Mouse (Mus musculus) kidney, adult 18-20 months (tissue): ENCODE data around the gene Tstd1.

Experiments
- DNase-seq: peaks from one replicate; pipeline ENCODE4 v3.0.0; 2021

Gene Tstd1

DNA sequence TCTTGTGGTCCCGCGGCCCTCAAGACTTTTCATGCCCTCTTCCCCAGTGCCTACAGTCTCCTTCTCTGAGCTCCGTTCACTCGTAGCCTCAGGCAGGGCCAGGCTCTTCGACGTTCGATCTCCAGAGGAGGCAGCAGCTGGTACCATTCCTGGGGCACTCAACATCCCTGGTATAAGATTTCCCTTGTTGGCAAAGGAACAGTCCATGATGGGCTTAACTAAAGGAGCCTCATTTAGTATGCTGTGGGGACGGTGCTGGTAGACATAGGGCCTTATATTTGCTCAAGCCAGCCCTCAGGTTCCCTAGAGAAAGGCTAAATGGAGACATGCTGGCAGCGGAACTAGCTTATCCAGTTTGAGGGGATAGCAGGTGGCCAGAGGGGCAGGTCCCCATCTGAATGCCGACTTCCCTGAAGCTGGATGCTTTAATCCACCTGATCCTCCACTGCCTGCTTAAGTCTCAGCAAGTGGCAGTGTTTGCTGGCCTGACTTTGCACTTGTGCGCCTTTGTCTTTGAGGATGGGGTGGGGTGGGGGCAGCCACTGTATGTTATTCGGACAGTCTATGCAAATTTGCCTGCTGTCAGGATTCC, 715 bp downstream of the Tstd1 start:
- no peak for DNase-seq

DNA sequence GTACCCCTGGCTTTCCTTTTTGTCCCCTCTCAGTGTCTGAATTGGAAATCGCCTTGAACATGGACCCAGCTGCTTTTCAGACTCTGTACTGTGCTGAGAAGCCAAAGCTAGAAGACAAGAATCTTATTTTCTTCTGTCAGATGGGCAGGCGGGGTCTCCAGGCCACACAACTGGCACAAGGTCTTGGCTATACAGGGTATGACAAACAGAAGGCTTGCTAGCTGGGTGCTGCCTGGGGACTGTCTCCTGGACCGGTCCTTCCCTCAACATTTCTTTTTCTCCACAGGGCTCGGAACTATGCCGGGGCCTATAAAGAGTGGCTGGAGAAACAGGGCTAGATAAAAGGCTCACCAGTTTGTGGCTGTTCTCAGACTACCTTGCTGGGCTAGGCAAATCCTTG, 1.2 kb downstream of the Tstd1 start:
- no peak for DNase-seq

DNA sequence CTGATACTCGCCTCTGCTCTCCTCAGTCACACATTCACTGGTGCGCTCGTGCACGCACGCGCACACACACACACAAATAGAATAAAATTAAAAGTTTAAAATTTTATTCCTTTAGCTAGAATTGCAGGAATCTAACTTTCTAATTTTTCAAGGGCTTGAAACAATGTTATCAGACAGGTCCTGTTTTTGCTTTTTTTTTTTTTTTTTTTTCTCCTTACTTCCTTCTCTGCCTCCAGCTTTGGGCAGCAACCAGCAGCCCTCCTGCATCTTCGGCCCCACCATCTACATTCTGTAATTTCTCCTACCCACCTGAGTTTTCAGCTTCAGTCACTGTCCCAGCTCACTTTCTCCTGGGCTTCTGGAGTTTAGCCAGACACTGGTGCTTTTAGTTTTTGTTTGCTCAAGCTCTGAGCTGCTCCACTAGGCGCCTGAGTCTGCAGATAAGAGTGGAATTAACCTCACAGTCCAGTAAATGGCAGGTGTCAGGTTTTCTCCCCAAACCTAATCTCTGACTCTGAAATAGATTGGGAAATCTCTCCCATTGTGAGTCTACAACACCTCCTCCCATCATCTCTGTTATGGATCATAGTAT, 3.9 kb downstream of the Tstd1 start:
- no peak for DNase-seq

- no peak for DNase-seq
Observed at GRCm38 (mm10) chr1:171424638-171425037, 6.0 kb downstream of the Tstd1 start.

GRCm38 (mm10) chr1:171425126-171425525, 6.5 kb downstream of the Tstd1 start:
- no peak for DNase-seq

DNA sequence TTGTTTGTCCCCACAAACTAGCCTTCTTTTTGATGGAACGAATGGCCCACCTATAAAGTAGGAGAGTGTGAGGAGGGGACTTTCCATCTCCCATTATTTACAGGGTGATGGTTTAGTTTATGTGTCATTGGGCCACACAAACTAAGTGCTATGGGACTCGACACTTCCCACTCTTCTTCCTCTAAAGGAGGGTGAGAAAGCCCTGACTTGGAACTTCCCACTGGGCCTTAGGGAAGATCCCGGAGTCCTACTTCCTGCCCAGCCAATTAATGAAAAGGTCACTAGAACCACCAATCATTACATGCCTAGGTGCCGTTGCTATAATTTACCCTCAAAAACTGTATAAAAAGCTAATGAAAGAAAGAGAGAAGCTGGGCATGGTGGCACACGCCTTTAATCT, 13.5 kb downstream of the Tstd1 start:
- DNase-seq: no peak

GRCm38 (mm10) chr1:171435288-171435814, 16.7 kb downstream of the Tstd1 start:
- DNase-seq: no peak

DNA sequence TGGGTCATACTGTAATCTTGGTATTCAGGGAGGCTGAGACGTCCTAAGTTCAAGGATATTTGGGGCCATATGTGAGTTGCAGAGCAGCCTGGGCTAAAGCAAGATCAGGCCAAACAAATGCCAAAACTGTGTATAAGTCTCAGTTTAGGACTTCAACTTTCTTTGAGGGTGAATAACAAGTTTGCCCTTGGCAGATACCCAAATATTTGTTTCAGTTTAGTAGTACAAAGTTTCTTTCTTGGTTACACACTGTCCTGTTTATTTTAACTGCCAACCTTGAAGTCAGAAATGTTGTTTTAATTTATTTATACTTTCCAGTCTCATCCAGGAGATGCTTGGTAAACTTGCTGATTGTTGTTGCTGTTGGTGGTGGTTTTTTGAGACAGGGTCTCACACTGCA, 17.3 kb downstream of the Tstd1 start:
- DNase-seq: no peak

- peak; percentile 97 for DNase-seq
Observed at GRCm38 (mm10) chr1:171437264-171438013, 18.8 kb downstream of the Tstd1 start, which contains the start of gene F11r. TSS of gene F11r (plus strand) at chr1:171437535.

DNA sequence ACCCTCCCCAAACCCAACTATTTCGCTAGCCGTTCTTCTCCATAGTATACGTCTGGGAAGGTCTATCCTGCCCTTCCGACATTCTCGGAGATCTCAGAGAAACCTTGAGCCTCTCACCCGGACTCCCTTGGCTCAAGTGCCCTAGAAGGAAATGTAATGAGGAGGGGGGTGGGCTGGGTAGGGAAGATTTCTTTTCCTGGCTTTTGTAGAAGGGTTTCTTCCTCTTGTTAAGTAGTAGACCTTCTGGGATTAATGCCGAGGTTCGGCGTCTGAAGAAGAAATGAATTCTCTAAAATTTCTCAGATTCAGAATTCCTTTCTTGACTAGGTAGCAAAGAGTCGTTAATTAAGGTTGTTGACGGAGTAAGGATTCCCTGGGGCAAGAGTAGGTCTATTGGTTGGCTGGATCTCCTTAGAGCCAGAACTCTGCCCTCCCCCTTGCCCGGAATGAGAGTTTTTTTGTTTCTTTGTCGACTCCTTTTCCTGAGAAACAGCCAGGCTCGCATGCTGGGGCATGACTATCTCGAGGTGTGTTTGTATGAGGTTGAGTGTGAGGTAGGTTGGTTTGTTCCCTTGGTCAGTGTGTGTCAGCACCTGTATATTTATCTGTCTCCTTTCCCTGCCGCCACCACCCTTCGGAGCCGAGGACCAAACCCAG, 19.5 kb downstream of the Tstd1 start:
- DNase-seq: peak; percentile 48

DNA sequence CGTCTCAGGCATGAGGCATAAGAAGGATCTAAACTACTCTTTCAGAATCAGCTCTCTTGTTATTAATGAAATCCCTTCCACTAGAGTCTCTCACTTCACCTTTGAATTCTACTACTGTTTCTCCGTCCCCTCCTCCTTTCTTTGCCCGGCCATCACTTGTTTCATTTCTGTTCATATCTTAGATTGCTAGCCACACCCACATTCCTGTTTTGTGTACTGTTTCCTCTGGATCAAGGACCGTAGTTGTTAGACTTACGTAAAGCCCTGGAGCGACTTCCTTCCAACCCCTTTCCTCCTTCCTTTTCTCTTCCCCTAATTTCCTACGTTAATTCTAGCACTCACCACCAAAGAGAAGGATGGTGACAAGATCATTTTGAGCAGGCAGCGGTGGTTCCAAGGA, 20.4 kb downstream of the Tstd1 start:
- DNase-seq: no peak

GRCm38 (mm10) chr1:171440025-171440725, 21.5 kb downstream of the Tstd1 start:
- peak; percentile 82 for DNase-seq

DNA sequence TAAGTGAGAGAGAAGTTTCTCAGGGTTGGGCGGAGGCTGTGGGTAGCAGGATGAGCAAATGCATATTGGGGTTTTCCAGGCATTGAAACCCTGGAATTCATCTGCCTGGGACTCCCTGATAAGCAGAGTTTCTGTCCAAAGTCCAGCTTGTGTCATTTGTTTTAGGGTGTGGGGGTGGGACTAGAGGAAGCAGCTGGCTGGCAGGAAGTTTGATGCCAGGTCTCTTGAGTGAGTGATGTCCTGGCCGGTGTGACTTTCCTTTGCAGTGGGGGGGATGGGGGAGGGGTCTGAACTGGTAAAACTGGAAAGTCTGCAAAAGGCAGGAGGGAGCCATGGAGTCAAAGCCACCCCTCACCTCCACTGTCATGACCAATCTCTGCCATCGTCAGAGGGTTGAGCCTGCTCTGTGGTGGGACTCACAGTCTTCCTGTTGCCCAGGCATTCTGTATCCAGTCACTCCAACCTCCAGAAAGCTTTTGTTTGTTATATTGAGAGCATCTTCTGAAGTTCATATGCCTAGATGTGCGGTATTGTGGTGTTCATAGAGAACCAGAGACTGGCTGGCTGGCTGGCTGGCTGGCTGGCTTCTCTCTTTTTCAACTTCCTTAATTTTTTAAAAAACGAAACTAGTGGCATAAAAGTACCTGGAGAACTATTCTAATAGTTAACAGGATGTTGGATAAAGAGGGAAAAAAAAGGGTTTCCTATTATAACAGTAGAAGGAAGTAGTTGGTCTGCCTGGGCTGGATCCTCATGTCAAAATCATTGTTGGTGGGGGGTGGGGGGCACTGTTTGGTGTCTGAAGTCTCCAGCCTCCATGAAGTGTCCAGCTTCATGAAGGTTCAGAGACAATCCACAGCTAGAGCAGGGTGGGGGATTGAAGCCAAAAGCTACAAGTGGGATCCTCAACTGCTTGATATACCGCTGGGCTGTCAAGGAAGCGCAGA, 23.1 kb downstream of the Tstd1 start:
- no peak for DNase-seq

- no peak for DNase-seq
Observed at GRCm38 (mm10) chr1:171442413-171442760, 23.7 kb downstream of the Tstd1 start.

DNA sequence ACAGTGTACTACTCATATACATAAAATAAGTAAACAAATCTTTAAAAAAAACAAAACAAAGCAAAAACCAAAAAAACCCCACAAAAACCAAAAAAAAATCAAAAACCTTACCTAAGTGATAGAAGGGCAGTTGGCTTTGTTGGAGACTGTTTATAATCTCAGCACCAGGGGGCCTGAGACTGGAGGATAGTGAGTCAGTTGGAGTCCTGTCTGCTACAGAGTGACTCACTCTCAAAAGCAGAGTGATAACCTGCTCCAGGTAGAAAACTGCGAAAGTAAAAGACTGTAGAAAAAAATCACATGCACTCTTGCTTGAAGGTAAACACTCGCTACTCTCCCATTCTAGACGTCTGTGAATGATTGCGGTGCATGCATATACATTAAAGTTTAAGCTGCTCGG, 26.4 kb downstream of the Tstd1 start:
- DNase-seq: no peak

DNA sequence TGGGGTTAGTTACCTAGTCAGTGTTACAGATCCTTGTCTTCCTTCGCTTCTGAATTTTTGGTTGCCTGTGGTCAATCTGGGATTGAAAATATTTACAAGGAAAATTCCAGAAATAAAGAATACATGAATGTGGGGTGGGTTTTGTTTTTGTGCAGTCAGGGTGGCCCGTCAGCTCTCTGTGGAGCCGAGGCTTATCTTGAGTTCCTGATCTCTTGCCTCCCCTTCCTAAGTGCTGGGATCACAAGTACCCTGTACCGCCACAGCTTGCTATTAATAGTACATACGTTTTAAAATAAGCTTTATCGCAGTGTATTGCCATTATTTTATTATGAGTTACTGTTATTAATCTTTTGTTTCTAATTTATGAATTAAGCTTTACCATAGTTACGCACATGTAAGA, 28.2 kb downstream of the Tstd1 start:
- no peak for DNase-seq

DNA sequence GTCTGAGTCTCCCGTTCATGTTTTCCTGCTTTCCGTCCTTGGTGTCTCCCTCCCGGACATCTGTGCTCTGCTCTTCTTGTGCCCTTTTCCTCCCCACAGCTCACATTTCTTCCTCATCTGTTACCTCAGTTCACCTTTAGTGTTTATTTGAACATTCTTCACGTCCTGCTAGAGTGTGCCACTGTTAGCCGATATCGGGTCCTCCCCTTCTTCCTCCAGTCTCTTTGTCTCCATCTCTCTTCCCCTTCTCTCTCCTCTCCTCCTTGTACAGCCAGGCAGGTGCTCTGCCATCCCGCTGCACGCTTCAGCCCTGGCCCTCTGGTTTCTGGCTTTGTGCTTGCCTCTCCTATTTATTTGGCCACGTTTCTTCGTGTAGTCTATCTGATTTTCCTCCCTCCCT, 29.0 kb downstream of the Tstd1 start:
- DNase-seq: no peak

- no peak for DNase-seq
Observed at GRCm38 (mm10) chr1:171450062-171450461, 31.4 kb downstream of the Tstd1 start.

GRCm38 (mm10) chr1:171451001-171451400, 32.3 kb downstream of the Tstd1 start:
- no peak for DNase-seq

DNA sequence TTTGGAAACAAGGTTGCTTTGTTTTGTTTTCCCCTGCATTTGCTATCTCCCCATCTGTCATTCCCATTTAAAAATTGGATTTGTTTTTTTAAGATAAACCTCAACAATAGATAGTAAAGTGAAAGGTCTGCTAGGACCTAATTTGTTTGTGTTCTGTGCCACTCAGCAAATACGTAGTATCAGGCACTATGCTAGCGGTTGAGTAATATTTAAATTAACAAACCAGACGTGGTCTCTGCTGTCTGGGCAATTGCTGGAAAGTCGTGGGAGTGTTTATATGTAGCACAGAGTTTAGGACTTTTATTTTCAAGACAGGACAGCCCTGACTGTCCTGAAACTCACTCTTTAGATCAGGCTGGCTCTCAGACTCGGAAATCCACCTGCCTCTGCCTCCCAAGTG, 33.9 kb downstream of the Tstd1 start:
- DNase-seq: no peak

DNA sequence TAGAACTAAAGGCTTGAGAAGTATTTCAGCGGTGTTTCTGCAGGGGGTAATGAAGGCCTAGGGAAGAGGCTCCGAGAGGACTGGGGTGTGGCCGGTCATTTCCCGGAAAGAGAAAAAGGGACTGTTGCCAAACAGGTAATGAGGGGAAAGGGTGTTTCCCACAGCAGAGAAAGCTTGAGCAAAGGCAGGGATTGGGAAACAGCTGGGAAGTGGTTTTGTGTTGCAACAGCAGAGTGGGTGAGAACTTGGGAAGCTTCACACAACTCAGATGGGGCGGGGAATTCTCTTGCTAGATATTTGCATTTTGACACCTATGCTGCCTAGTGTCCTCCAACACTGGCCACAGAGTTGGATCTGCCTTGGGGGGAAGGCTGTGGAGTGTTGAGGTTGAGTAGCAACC, 34.3 kb downstream of the Tstd1 start:
- no peak for DNase-seq

DNA sequence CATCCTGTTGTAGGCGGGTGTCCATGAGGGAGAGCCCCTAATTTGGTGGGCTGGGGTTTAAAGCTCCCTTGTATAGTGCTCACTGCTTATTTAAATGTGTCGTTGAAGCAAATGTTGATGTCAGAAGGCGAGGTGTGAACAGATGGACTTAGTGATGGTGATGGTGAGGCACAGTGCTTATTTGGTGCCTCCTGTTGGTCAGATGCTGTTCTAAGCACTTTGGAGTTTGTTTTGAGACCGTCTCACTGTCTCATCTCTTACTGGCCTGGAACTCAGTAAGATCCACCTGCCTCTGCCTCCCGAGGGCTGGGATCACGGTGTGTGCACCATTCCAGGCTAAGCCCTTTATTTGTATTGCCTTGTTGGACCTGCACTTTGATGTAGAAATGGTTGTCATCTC, 36.3 kb downstream of the Tstd1 start:
- DNase-seq: no peak
